ENCODE assay signal across 24 mouse cellular contexts in the genomic region with DNA sequence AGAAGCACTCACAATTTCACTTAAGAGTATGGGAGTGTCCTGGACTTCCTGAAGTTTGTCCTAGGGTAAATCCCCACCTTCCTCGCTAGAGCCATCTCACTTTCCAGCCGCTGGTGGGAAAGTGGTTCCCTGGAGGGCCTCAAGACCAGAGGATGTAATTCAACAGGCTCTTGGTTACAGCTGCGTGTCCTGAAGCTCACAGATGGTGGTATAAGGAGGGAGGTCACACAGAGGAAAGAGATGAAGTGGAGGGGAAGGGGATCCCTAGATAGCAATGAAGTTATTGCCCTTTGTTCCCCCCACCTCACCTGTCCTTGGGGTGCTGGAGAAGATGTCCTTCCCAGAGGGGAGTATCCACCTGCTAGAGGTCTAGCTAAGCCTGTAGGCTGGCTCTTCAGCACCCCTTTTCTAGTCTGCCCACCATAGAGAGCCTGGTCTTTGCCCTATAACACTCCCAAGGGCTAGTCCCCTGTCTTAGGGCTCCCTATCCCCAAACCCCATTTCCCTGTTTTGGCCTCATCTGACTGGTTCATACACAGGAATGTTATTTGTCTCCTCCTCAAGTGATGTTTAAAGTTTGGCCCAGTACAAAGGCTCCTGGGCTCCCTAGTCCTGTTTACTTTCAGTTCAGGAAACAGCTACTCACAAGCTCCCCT. TPM values are rescaled to one million over a fixed set of nuclear protein-coding genes. Genes with fewer than 3 reads are reported as not detected.
A peak's percentile ranks its signal among the peaks of the same experiment; 100 is the strongest.
DNase-seq lines count a peak whose midpoint lies in the region; ATAC-seq and TF ChIP-seq lines count a peak whose summit lies in the region.
"Had no signal": no experiment of that assay in that cellular context is flagged by ENCODE, and none has a peak within 500 bp of the region (broad histone marks: within the 10 kb centered on the region; RNA-seq: fewer than 3 reads in every experiment).

No protein-coding gene starts in this region.

- no peak for TF ChIP-seq CTCF in forebrain, postnatal 0 days (IDR thresholded peaks at IDR 0.05; ENCODE audit: low read depth)
- no peak for TF ChIP-seq CTCF in hindbrain, postnatal 0 days (IDR thresholded peaks at IDR 0.05; ENCODE audit: low read depth)

- no peak overlapping the region for H3K27ac ChIP-seq in forebrain, postnatal 0 days (ENCODE audit: low read depth, low read length)
- no peak overlapping the region for H3K27ac ChIP-seq in forebrain, embryonic 11.5 days (ENCODE audit: low read depth, low read length)
- H3K27ac ChIP-seq in hindbrain, embryonic 11.5 days (ENCODE audit: low read depth, low read length) = no peak overlapping the region
- no peak overlapping the region for H3K27ac ChIP-seq in hindbrain, postnatal 0 days
- no peak overlapping the region for H3K27ac ChIP-seq in neural tube, embryonic 15.5 days (replicated peaks)
- H3K27ac ChIP-seq: embryonic facial prominence, embryonic 15.5 days; forebrain, embryonic 10.5 days; forebrain, embryonic 15.5 days; heart, embryonic 10.5 days; hindbrain, embryonic 15.5 days had no signal

- H3K9ac ChIP-seq in forebrain, postnatal 0 days = no peak overlapping the region
- H3K9ac ChIP-seq in forebrain, embryonic 11.5 days (ENCODE audit: low read length) = no peak overlapping the region
- H3K9ac ChIP-seq in hindbrain, embryonic 11.5 days (ENCODE audit: low read depth, low read length) = no peak overlapping the region
- no peak overlapping the region for H3K9ac ChIP-seq in hindbrain, postnatal 0 days (replicated peaks; ENCODE audit: low read length)
- H3K9ac ChIP-seq in neural tube, embryonic 15.5 days (replicated peaks) = no peak overlapping the region
- H3K9ac ChIP-seq: embryonic facial prominence, embryonic 15.5 days; forebrain, embryonic 15.5 days; hindbrain, embryonic 15.5 days had no signal

- no peaks in the 10 kb centered on the region for H3K36me3 ChIP-seq in forebrain, postnatal 0 days (ENCODE audit: insufficient read depth)
- H3K36me3 ChIP-seq in forebrain, embryonic 11.5 days (ENCODE audit: control insufficient read depth, insufficient read depth, low read length) = no peaks in the 10 kb centered on the region
- H3K36me3 ChIP-seq in hindbrain, embryonic 11.5 days (ENCODE audit: control insufficient read depth, insufficient read depth, low read length) = no peaks in the 10 kb centered on the region
- H3K36me3 ChIP-seq in hindbrain, postnatal 0 days (ENCODE audit: insufficient read depth, low read length) = no peaks in the 10 kb centered on the region
- no peaks in the 10 kb centered on the region for H3K36me3 ChIP-seq in neural tube, embryonic 15.5 days
- H3K36me3 ChIP-seq: embryonic facial prominence, embryonic 15.5 days; forebrain, embryonic 10.5 days; forebrain, embryonic 15.5 days; heart, embryonic 10.5 days; hindbrain, embryonic 15.5 days had no signal

- no peak for ATAC-seq in forebrain, postnatal 0 days
- ATAC-seq in forebrain, embryonic 11.5 days (replicated peaks; ENCODE audit: low FRiP score) = no peak
- no peak for ATAC-seq in hindbrain, embryonic 11.5 days (ENCODE audit: low FRiP score)
- ATAC-seq in hindbrain, postnatal 0 days = no peak
- ATAC-seq in neural tube, embryonic 15.5 days (ENCODE audit: low FRiP score) = no peak
- ATAC-seq: forebrain, embryonic 15.5 days; inflammation-experienced regulatory T-cells, adult 6 months had no signal

- 4% methylated on average over 3 of the region's 3 CpGs for WGBS in forebrain, postnatal 0 days
- 3% methylated on average over 3 of the region's 3 CpGs for WGBS in forebrain, embryonic 11.5 days
- 3% methylated on average over 3 of the region's 3 CpGs for WGBS in hindbrain, embryonic 11.5 days
- 3% methylated on average over 3 of the region's 3 CpGs for WGBS in hindbrain, postnatal 0 days
- 0% methylated on average over 3 of the region's 3 CpGs for WGBS in neural tube, embryonic 15.5 days

- DNase-seq in forebrain, postnatal 0 days = no peak
- DNase-seq in forebrain, embryonic 11.5 days (ENCODE audit: low spot score) = no peak
- peak; percentile 25 for DNase-seq in hindbrain, embryonic 11.5 days (ENCODE audit: low spot score)
- no peak for DNase-seq in hindbrain, postnatal 0 days (ENCODE audit: low spot score)
- DNase-seq in neural tube, embryonic 10.5 days (ENCODE audit: extremely low spot score, low spot score) = peak; percentile 28
- no peak for DNase-seq in adrenal gland, adult 8-10 months
- DNase-seq: adrenal gland, postnatal 14 days; cerebellum, adult 11-12 months; cerebellum, adult 9-10 months; cerebellum, postnatal 25 days; gastrocnemius, postnatal 25 days; heart, postnatal 10 days; heart, postnatal 4 days had no signal

- no peaks in the 10 kb centered on the region for H3K9me3 ChIP-seq in forebrain, postnatal 0 days (ENCODE audit: low read length)
- no peaks in the 10 kb centered on the region for H3K9me3 ChIP-seq in forebrain, embryonic 11.5 days (ENCODE audit: control insufficient read depth, low read length)
- H3K9me3 ChIP-seq in hindbrain, embryonic 11.5 days (ENCODE audit: control insufficient read depth, low read length) = no peaks in the 10 kb centered on the region
- H3K9me3 ChIP-seq in hindbrain, postnatal 0 days (ENCODE audit: low read length) = no peaks in the 10 kb centered on the region
- no peaks in the 10 kb centered on the region for H3K9me3 ChIP-seq in neural tube, embryonic 15.5 days (replicated peaks)
- H3K9me3 ChIP-seq: embryonic facial prominence, embryonic 15.5 days; forebrain, embryonic 10.5 days; forebrain, embryonic 15.5 days; heart, embryonic 10.5 days; hindbrain, embryonic 15.5 days had no signal

- H3K4me1 ChIP-seq in forebrain, postnatal 0 days (ENCODE audit: insufficient read depth) = peaks cover 11% of the 10 kb centered on the region
- H3K4me1 ChIP-seq in forebrain, embryonic 11.5 days (replicated peaks; ENCODE audit: control insufficient read depth, insufficient read depth, low read length) = peaks cover 14% of the 10 kb centered on the region; the same call in 1 of the 2 replicates
- peaks cover 13% of the 10 kb centered on the region for H3K4me1 ChIP-seq in hindbrain, embryonic 11.5 days (replicated peaks; ENCODE audit: control insufficient read depth, insufficient read depth, low read length)
- peaks cover 4% of the 10 kb centered on the region for H3K4me1 ChIP-seq in hindbrain, postnatal 0 days (ENCODE audit: insufficient read depth, low read length)
- H3K4me1 ChIP-seq in neural tube, embryonic 15.5 days = peaks cover 29% of the 10 kb centered on the region

- H3K4me2 ChIP-seq in forebrain, postnatal 0 days (ENCODE audit: low read depth) = no peak overlapping the region
- H3K4me2 ChIP-seq in forebrain, embryonic 11.5 days (ENCODE audit: low read depth, low read length, severe bottlenecking) = no peak overlapping the region
- H3K4me2 ChIP-seq in hindbrain, embryonic 11.5 days (replicated peaks; ENCODE audit: low read depth, low read length) = no peak overlapping the region
- no peak overlapping the region for H3K4me2 ChIP-seq in hindbrain, postnatal 0 days (ENCODE audit: low read depth, low read length)
- H3K4me2 ChIP-seq in neural tube, embryonic 15.5 days = no peak overlapping the region
- H3K4me2 ChIP-seq: embryonic facial prominence, embryonic 15.5 days; forebrain, embryonic 15.5 days; hindbrain, embryonic 15.5 days had no signal

- peaks cover 94% of the 10 kb centered on the region for H3K27me3 ChIP-seq in forebrain, postnatal 0 days (ENCODE audit: insufficient read depth, low read length)
- H3K27me3 ChIP-seq in forebrain, embryonic 11.5 days (ENCODE audit: control insufficient read depth, insufficient read depth, low read length) = peaks cover 85% of the 10 kb centered on the region
- H3K27me3 ChIP-seq in hindbrain, embryonic 11.5 days (ENCODE audit: control insufficient read depth, insufficient read depth, low read length) = peaks cover 88% of the 10 kb centered on the region
- peaks cover 89% of the 10 kb centered on the region for H3K27me3 ChIP-seq in hindbrain, postnatal 0 days (ENCODE audit: insufficient read depth, low read length)
- peaks cover 96% of the 10 kb centered on the region for H3K27me3 ChIP-seq in neural tube, embryonic 15.5 days (replicated peaks)

- 0 out of 2 replicates have a peak overlapping the region, but pooled peaks have one; percentile 1 for H3K4me3 ChIP-seq in forebrain, postnatal 0 days (ENCODE audit: low read depth, low read length)
- H3K4me3 ChIP-seq in forebrain, embryonic 11.5 days (ENCODE audit: low read depth, low read length) = no peak overlapping the region
- H3K4me3 ChIP-seq in hindbrain, embryonic 11.5 days (ENCODE audit: low read depth, low read length) = no peak overlapping the region
- no peak overlapping the region for H3K4me3 ChIP-seq in hindbrain, postnatal 0 days (ENCODE audit: low read length)
- H3K4me3 ChIP-seq in neural tube, embryonic 15.5 days (replicated peaks) = no peak overlapping the region
- H3K4me3 ChIP-seq: embryonic facial prominence, embryonic 15.5 days; erythroblast, embryonic 14.5 days; forebrain, embryonic 10.5 days; forebrain, embryonic 15.5 days; heart, embryonic 10.5 days; hindbrain, embryonic 15.5 days had no signal

RNA-seq across cellular contexts. Expression of a gene that starts 2.5 kb away (rescaled TPM):
- total RNA-seq in forebrain, postnatal 0 days (2014; rRNA removed) = 2.6 and 3.5 TPM in 2 replicates
- polyA plus RNA-seq in forebrain, postnatal 0 days (2015; fragmentation: Nextera tagmentation; extraction: Ambion mirVana) = 1.8 and 2.1 TPM in 2 replicates
- 0.41 and 0.48 TPM in 2 replicates for polyA plus RNA-seq in forebrain, embryonic 11.5 days (2014; fragmentation: Nextera tagmentation; extraction: Ambion mirVana)
- polyA plus RNA-seq in hindbrain, embryonic 11.5 days (2014; fragmentation: Nextera tagmentation; extraction: Ambion mirVana) = 3.0 and 3.4 TPM in 2 replicates
- total RNA-seq in hindbrain, postnatal 0 days (2014; rRNA removed) = not detected in 2 replicates
- not detected in 2 replicates for polyA plus RNA-seq in hindbrain, postnatal 0 days (2015; fragmentation: Nextera tagmentation; extraction: Ambion mirVana)
- polyA plus RNA-seq in neural tube, embryonic 15.5 days (2015; fragmentation: Nextera tagmentation; extraction: Ambion mirVana) = 0.27 and 6.4 TPM in 2 replicates
- 10 to 100 TPM in 1 of 4 experiments, 1 to 10 TPM in 3; 2.6 to 12.0 (median 5.7) TPM for total RNA-seq in adrenal gland, adult 8-10 months (2022)
- total RNA-seq: heart, postnatal 4 days; MEL had no signal
- polyA plus RNA-seq: hindbrain, embryonic 15.5 days; inflammation-experienced regulatory T-cells, adult 6 months had no signal

RNA-seq across cellular contexts. Expression of a gene that starts 59.6 kb away (rescaled TPM):
- total RNA-seq in forebrain, postnatal 0 days (2014; rRNA removed) = 1.5 and 1.8 TPM in 2 replicates
- polyA plus RNA-seq in forebrain, postnatal 0 days (2015; fragmentation: Nextera tagmentation; extraction: Ambion mirVana) = 1.5 and 2.1 TPM in 2 replicates
- 21.8 and 23.8 TPM in 2 replicates for polyA plus RNA-seq in forebrain, embryonic 11.5 days (2014; fragmentation: Nextera tagmentation; extraction: Ambion mirVana)
- polyA plus RNA-seq in hindbrain, embryonic 11.5 days (2014; fragmentation: Nextera tagmentation; extraction: Ambion mirVana) = 0.67 and 1.2 TPM in 2 replicates
- 0.31 and 1.8 TPM in 2 replicates for total RNA-seq in hindbrain, postnatal 0 days (2014; rRNA removed)
- polyA plus RNA-seq in hindbrain, postnatal 0 days (2015; fragmentation: Nextera tagmentation; extraction: Ambion mirVana) = 0.21 and 0.26 TPM in 2 replicates
- polyA plus RNA-seq in neural tube, embryonic 15.5 days (2015; fragmentation: Nextera tagmentation; extraction: Ambion mirVana) = 1.8 and 1.9 TPM in 2 replicates
- total RNA-seq in adrenal gland, adult 8-10 months (2022) = not detected
- total RNA-seq: adrenal gland, postnatal 14 days; gastrocnemius, postnatal 25 days; granulocyte monocyte progenitor cell, adult 5-6 weeks; heart, postnatal 10 days; heart, postnatal 4 days; MEL had no signal
- polyA plus RNA-seq: erythroblast, embryonic 14.5 days; frontal cortex, adult 2 months; heart, embryonic 10.5 days; inflammation-experienced regulatory T-cells, adult 6 months had no signal

Comparison
In these comparisons a context has a peak if more than half of its experiments do, and no peak if none do; other contexts are left out.
1. DNase-seq: peak in hindbrain, embryonic 11.5 days (single experiment) and neural tube, embryonic 10.5 days (single experiment); none in forebrain, postnatal 0 days (single experiment), forebrain, embryonic 11.5 days (single experiment), hindbrain, postnatal 0 days (single experiment) and adrenal gland, adult 8-10 months (single experiment).